Mouse (Mus musculus): ENCODE measurements around the gene Slc26a10.

Slc26a10 gene

DNA sequence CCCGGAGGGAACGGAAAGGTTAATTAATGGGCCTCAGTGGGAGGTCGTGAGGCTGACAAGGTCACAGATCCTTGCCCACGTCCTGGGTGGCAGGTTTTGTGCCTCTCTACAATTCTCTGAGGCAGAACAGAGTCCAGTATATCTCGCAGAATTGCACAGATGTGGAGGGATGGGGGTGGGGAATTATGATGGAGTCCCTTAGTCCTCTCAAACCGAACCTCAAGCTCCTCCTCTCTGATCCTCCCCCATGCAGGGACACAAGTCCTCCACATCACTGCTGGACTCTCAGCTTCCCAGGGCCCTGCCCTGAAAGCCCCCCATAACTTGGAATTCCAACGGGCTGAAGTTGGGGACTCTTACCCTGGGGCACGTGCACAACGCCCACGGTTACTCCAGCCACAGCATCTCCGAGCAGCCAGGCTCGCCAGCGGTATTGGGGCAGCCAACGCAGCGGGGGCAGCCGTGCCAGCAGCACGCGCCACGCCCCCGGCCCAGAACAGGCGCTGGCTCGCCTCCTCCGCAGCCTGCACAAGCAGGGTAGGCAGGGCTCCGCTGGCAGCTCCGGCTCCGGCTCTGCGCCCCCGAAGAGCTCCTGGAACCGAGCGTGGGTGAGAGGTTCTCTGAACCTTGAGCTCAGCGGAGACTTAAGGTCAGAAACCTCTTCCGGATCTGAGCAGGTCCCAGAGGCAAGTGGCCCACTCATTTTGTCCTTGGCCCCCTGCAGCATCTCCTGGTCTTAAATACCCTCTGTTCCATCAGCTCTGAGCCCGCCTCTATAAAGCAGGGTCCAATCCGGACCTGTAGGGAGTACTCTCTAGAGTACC lies at the start of gene Slc26a10:
Gene Slc26a10 (minus strand): TSS at position 775 of the 824 bp plus-strand sequence.
- peak; percentile 58 for DNase-seq (ENCODE audit: low read depth)

DNA sequence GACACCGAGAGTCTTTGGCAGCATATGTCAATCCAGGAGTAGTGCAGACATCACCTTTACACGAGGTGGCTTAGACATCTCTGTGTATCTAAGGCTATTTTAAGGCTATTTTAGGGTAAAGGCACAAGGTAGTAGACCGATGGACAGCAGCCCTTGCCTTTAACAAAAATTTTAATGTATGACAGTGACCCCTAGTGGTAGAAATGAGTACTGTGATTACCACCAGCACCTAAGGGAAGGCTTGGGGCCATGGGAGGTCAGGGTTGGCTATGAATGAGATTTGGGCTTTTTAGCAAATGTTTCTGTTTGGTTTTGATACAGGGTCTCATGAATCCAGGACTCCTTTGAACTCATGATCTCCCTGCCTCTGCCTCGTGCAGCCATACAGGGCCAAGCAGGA lies 48.5 kb upstream of the Slc26a10 start:
- DNase-seq (ENCODE audit: low read depth), result peak; percentile 88

DNA sequence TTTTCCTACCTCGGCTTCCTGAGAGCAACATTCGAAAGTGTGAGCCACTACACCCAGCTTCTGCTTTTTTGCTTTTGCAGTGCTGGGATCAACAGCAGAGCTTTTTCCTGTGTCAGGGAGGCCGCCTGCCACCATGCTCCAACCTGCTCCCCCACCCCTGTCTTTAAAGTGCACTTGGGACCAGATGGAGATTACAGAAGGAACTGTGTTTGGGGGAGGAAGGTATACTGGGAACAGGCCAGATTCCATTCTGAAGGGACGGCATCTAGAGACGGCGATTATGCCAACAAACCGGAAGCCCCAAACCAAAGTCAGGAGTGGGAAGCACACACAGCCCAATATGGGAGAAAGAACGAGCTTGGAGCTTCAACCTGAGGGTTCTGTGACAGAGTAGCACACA lies 46.7 kb upstream of the Slc26a10 start:
- DNase-seq (ENCODE audit: low read depth), result no peak

DNA sequence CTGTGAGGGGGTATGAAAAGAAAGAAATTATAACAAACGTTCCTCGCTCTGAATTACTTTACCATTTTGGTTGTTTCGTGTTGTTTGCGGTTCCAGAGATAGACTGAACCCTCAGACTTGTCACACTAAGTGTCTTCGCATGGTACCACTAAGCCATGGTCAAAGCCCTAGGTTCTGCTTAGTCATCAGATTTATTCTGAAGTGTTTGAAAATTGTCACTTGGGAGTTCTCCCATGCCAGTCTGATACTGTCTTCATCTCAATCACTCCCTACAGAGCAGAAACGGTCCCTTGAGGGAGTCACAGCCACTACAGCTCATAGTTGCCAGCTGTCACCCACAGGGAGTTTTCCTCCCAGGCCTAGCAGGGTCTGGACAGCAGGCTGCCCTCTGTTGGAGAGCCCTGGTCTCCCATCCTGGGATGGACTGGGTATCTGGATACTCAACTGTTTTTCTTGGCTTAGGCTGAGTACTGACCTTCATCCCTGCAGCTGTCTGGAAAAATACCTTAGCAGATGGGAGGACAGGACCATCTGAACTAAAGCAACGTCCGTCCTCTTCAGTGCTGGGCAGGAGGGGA lies 46.0 kb upstream of the Slc26a10 start:
- DNase-seq (ENCODE audit: low read depth), result no peak

DNA sequence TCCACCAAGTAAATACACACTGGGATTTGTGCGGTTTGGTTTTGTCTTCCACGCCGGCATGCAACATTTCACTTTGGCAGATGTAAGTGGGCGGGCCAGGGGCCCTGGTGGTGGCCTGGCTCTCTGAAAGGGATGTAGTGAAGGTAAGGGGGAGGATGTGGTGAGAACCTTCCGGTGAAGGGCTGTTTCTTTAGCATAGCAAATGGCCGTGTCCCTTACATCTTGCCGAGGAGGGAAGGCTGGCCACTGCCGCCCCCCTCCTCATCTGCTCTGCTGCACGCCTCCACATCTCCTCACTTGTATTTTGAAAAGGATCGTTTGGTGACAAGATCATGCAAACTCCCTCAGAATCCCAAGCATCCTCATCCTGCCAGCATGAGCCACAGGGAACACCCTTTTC lies 45.3 kb upstream of the Slc26a10 start:
- peak; percentile 77 for DNase-seq (ENCODE audit: low read depth)

DNA sequence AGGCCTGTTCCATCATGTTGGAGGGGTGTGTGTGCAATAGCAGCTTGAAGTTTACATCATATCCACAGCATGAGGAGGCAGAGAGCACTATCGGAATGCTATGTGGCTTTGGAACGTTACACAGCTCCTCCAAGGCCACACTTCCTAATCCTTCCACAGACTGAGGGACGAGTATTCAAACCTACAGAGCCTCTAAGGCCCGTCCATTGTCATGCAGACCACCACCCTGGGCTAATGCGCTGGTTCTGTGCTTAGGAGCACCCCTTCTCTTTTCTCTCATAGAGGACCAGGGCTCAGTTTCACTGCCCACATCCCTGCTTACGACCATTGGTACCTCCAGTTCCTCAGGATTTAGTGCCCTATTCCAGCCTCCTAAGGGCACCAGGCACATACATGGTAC lies 44.8 kb upstream of the Slc26a10 start:
- no peak for DNase-seq (ENCODE audit: low read depth)

DNA sequence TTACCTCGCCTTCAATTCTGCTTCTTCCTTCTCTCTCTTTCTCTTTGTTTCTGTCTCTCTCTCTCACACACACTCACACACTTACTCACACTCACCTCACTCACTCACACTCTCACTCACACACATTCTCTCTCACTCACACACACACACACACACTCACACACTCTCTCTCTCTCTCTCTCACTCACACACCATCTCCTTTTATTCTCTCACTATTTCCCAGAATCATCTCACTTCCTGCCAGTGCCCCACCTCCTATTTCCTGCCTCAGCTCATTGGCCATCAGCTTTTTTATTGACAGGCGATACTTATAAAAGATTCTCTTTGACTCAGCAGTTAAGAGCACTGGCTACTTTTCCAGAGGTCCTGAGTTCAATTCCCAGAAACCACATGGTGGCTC lies 37.9 kb upstream of the Slc26a10 start:
- DNase-seq (ENCODE audit: low read depth), result peak; percentile 53

DNA sequence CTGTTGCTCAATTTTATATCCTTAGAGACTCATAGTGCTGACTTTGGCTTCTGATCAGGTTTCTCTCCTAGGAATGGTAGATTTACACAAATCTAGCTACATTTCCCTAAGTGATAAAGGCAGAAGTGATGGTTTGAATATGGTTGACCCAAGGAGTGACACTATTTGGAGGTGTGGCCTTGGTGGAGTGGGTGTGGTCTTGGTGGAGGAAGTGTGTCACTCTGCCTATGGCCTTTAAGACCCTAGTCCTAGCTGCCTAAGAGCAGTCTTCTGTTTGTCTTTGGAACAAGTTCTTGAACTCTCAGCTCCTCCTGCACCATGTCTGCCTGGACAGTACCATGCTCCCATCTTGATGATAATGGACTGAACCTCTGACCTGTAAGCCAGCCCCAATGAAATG lies 36.7 kb upstream of the Slc26a10 start:
- DNase-seq (ENCODE audit: low read depth), result no peak

DNA sequence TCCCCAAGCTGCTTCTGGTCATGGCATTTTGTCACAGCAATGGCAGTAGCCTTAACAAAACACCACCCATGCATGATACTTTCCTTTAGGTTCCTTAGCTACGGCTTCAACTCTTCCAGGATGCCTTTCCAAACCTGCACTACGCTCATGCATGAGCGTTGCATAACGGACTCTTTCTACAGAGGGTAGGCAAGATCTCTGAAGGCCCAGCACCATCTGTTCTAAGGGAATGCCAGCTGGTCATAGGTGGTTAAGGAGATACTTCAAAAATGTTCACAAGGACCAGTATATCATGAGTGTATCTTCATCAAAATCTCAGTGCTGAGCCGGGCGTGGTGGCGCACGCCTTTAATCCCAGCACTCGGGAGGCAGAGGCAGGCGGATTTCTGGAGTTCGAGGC lies 36.0 kb upstream of the Slc26a10 start:
- DNase-seq (ENCODE audit: low read depth), result no peak

DNA sequence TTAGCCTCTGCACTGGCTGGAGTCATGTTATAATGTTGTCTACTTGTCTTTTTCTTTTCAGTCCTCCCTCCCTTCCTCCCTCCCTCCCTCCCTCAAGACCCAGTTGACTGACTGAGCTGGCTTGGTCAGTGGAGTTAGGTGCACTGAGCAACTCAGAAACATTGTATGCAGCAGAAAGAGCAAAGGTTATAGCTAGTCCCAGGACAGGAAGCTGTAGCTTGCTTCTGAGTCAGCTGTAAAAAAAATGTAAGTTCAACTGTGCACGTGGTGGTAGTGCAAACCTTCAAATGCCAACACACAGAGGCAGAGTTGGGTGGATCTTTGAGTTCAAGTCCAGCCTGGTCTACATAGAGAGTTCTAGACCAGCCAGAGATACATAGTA lies 34.0 kb upstream of the Slc26a10 start:
- no peak for DNase-seq (ENCODE audit: low read depth)

DNA sequence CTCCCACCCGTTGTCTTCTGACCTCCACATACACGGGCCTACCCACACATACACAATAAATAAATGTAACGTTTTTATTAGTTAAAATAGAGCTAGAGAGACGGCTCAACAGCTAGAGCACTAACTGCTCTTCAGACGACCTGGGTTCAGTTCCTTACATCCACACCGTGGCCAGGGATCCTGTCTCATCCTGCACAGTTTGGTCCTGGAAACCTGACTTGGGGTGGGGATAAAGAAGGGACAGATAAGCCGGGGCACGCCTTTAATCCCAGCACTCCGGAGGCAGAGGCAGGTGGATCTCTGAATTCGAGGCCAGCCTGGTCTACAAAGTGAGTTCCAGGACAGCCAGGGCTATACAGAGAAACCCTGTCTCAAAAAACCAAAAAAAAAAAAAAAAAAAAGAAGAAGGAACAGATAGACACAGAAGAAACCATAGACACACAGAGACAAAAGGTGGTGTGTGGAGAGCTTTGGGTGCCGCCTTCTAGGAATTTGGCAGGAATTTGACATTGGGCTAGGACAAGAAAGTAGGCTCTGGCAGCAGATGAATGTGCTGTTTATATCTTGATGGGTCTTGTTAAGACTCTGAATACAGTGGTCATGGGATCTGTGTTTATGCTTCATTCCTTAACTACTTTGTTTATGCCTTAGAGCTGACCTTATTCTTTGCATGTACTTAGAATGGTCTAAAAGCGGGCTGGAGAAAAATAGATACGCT lies 33.4 kb upstream of the Slc26a10 start:
- DNase-seq (ENCODE audit: low read depth), result no peak

DNA sequence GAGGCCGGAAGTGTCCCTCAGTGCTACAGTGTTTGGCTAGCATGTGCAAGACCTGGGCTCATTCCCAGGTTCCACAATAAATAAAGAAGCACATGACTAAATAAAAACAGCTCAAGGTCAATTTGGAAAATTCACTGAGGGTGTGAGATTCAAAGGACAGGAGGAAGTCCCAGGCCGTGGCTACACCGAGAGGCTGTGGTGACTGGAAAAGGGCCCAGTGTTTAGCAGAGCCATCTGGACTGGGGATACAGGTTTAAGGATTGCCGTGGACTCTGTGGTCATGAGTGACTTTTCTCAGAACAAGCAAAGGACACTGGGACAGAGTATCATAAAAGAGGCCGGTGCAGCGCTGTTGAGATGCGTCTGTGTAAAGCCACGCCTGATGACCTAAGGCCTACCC lies 32.8 kb upstream of the Slc26a10 start:
- no peak for DNase-seq (ENCODE audit: low read depth)

DNA sequence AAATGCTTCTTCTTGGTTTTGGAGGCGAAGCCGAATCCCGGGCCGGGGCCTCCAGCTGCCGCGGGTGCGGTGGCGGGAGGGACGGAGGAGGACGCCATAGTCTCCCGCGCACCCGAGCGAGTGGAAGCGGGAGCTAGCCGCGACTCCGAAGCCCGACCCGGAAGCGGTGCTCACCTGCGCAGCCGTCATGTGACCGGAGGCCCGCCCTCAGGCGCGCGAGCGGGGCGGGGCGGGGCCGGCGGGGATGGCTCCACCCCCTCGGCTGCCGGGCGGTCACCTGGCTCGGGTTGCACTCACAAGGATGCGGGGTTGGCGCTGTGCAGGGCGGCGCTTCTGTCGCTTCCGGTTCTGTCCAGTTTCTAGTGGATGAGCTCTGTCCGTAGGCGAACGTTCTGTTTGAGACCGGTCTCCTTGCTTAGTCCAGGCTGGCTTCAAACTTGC lies 31.0 kb upstream of the Slc26a10 start, which contains the start of gene Pip4k2c:
Gene Pip4k2c (minus strand): TSS at position 172 of the 441 bp plus-strand sequence.
- DNase-seq (ENCODE audit: low read depth), result peak; percentile 94

DNA sequence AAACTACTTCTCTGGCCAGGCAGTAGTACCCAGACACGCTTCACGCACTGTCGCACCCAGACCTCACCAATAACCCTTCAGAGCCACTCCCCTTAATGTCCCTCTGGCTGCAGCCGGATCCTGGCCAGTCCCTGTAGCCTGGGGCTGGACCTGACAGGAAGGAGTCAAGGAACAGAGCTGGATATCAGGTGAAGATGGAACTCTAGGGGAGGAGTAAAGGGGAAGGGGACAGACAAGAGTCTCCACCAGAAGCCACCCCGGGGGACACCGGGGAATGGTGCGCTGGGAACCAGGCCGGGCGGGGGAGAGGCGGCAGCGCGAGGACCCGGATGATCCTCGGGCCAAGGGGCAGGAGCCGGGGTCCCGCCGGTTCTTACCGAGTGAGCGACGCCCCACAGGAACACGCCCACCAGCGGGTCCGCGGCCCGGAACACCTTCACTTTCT lies 30.5 kb upstream of the Slc26a10 start:
- no peak for DNase-seq (ENCODE audit: low read depth)

DNA sequence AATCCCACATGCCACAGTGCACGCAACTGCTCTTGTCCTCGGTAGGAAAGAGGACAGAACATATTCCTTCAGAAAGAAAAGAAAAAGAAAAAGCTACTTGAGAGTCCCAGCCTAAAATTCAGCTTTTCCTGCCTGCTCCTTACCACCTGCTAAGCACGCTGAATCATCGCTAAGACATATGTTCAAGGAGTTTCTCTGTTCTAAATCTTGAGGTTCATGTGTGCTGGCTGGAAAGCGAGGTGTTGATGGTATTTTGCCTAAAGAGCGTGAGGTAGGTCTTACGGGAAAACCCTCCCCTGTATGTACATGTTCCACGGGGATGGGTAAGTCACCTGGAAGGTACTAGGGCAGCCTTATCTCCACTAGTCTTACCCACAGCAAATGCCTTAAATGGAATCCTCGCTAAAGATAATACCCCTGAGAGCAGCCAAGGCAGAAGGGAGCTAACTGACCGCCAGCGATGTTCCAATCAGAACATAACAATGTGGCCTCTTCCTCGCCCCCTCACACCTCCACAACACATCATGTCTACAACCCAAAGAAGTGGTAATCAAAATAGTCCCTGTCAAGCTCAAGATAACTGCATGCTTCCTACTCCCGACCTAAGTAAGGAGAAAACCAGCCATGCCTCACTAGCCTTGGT lies 29.6 kb upstream of the Slc26a10 start:
- no peak for DNase-seq (ENCODE audit: low read depth)

DNA sequence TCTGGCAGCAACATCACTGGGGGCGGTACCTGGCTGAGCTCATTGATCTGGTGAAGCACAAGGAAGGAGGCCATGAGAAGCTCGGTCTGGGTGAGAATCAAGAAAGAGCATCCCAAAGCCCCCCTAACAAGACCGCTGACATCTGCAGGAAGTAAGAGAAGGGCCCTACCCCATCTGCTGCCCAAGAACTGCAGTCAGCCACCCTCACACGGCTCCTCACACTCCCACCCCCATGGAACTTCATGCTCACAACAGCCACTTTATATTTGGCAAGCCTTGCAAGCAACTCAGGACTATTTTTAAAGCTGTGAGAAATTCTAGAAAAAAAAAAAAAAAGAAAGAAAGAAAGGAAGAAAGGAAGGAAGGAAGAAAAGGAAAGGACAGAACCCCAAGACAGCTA lies 28.5 kb upstream of the Slc26a10 start:
- DNase-seq (ENCODE audit: low read depth), result no peak

DNA sequence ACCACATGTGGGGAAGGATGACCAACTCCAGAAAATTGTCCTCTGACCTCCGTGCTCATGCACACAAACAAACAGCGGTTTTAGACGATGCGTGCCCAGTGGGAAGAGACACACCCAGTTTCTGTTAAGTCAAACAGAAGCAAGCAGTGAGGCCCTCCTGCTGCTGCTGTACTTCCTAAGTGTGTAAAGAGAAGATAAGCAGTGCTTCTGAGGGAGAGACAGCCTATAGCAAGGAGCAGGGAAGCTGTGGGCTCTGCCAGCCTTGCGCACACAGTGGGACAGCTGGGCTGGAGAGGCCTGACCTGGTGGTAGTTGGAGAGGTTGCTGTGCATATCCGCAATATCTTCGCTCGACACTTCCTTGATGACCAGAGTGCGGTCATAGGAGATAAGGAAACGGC lies 24.9 kb upstream of the Slc26a10 start:
- DNase-seq (ENCODE audit: low read depth), result no peak

DNA sequence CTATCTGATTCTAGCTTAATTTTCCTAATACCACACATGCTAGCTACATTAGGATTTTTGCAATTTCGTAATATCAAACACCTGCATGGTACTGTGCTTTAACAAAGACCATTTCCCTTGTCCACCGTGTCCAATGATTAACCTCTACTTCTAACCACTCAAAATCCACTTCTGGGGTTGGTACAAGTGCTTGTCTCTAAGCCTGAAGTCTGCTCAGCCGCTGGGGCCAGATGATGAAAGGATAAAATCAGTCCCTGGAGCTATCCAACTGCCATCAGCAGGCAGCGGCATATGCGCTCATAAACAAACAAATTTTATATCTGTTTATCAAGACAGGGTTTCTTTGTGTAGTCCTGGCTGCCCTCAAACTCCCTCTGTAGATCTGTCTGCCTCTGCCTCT lies 24.1 kb upstream of the Slc26a10 start:
- DNase-seq (ENCODE audit: low read depth), result no peak

DNA sequence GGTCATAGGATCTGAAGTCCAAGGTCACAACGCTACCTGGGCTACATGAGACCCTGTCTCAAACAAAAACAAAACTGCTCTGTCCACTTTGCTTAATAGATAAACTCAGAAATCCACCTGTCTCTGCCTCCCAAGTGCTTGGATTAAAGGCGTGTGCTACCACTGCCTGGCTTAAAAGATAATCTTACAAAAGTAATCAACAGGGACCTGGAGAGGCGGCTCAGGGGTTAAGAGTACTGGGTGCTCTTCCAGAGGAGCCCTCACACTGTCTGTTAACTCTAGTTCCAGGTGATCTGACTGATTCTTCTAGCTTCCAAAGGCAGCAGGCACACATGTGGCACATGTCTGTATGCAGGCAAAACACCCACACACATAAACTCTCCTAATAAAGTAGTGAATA lies 22.7 kb upstream of the Slc26a10 start:
- DNase-seq (ENCODE audit: low read depth), result no peak

DNA sequence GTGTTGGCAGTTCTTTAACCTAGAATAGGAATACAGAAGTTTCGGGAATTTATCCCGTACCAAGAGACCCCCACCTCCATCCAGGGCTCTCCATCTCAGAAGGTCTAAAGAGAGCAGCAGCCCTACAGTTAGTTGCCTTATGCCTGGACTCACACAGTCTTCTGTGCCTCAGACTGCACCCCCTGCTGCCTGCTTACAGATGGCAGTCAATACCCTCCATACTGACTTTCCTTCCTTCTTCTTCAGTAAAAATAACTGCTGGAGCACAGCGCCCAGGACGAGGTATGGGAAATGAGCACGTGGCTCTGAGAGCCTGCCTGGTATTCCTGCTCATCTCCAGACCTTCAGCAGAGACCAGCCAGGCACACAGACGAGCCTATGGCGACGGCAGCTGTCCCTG lies 19.8 kb upstream of the Slc26a10 start:
- DNase-seq (ENCODE audit: low read depth), result no peak

DNA sequence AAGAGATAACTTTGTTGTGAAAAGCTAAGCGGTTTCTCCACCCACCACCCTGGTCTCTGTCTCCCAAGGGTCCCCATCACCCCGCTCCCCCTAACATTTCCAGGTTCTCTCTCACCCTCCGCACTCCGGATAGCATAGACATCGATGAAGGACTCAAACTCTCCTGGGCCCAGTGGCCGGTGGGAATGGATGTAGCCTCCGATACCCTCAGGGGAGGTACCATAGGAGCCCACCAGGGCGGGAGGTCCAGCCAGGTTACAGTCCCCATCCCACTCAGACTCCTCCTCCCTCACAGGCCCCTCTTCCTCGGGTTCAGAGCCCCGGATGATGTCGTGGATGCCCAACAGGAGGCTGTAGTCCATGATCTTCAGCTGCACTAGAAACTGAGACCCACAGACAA lies 19.0 kb upstream of the Slc26a10 start:
- DNase-seq (ENCODE audit: low read depth), result no peak

DNA sequence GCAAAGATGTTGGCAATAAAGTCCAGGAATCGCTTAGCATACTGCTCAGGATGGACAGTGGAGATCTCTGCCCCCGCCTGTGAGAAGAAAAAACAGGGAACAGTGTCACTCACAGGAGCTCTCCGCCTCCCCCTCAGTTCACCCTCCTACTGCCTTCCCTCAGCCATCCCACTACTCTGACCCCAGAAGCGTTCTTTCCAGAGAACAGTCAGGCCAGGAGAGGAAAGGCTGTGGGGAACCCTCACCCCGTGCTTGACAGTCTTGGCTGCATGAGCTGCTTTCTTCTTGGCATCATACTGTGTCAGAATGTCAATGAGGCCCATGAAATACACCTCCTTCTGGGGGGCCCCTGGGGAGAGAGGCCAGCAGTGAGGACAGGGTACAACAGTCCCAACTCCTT lies 18.6 kb upstream of the Slc26a10 start:
- DNase-seq (ENCODE audit: low read depth), result no peak

DNA sequence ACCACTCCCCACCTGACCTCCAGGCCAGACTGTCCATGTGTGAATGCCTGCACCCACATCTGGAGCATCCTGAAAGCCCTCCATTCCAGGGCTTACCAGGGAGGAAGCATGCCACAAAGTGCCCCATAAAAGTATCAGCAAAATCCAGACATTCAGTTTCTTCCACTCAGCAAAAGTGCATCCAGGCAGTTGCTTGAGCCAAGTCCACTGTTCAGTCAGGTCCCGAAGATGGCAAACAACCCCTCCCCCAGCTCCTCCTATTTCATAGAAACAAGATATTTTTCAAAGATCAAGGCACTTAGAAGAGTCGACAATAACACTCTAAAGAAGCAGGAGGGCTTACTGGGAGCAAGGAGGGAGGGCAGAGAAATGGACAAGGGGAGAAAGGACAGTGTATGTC lies 18.0 kb upstream of the Slc26a10 start:
- no peak for DNase-seq (ENCODE audit: low read depth)

All from induced T-regulatory cell, adult 2 months (primary cell).